ENCODE assay signal across 8 mouse cellular contexts in the genomic region with DNA sequence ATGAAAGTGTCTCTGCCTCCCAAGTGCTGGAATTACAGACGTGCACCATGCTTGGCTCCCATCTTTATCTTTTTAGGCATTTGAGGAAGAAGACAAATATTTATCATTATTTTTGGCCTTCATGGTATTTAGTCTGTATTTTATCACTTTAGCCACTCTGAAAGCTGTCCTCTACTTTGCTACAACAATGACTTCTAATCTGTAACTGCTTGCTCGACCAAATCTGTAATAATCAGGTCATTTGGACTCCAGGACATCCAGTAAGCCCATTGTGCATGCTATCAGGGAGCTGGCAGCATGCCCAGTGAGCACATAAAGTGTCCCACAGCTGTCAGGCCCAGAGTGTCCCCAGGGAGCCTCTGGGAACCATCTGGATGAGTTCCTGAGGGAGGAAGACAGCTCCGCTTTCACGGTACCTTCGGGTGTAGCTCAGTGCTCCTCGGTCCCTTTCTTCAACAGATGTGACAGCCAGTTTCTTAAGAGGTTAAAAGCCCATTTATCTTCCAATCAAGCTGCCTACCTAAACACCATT.
DNase-seq lines count a peak whose midpoint lies in the region; ATAC-seq and TF ChIP-seq lines count a peak whose summit lies in the region.

No protein-coding gene starts in this region.

- H3K4me1 ChIP-seq in heart, embryonic 11.5 days (ENCODE audit: control insufficient read depth, insufficient read depth, low read length), result no peaks in the 10 kb centered on the region
- 0 out of 2 replicates have a peak, but pooled peaks cover 4% of the 10 kb centered on the region for H3K4me1 ChIP-seq in hindbrain, embryonic 14.5 days (replicated peaks; ENCODE audit: control insufficient read depth, insufficient read depth, low read length)

- H3K36me3 ChIP-seq in heart, embryonic 11.5 days (ENCODE audit: control insufficient read depth, insufficient read depth, low read length), result no peaks in the 10 kb centered on the region
- peaks cover 8% of the 10 kb centered on the region; the same call in 1 of the 2 replicates for H3K36me3 ChIP-seq in hindbrain, embryonic 14.5 days (replicated peaks; ENCODE audit: control insufficient read depth, insufficient read depth)

- no peak for TF ChIP-seq CTCF in gastrocnemius, adult 2 months (IDR thresholded peaks at IDR 0.05)

- 30% methylated on average over 6 of the region's 6 CpGs for WGBS in heart, embryonic 11.5 days (ENCODE audit: insufficient replicate concordance)
- WGBS in hindbrain, embryonic 14.5 days, result 17% methylated on average over 6 of the region's 6 CpGs

- H3K27ac ChIP-seq in heart, embryonic 11.5 days (ENCODE audit: low read depth, low read length), result no peak overlapping the region
- H3K27ac ChIP-seq in gastrocnemius, adult 2 months, result peak overlapping the region; percentile 65
- no peak overlapping the region for H3K27ac ChIP-seq in hindbrain, embryonic 14.5 days

- H3K4me2 ChIP-seq in heart, embryonic 11.5 days, result no peak overlapping the region
- no peak overlapping the region for H3K4me2 ChIP-seq in hindbrain, embryonic 14.5 days (replicated peaks)

- no peak overlapping the region for H3K4me3 ChIP-seq in heart, embryonic 11.5 days (ENCODE audit: low read depth, low read length)
- no peak overlapping the region for H3K4me3 ChIP-seq in gastrocnemius, adult 2 months
- H3K4me3 ChIP-seq in hindbrain, embryonic 14.5 days (replicated peaks; ENCODE audit: low read length), result no peak overlapping the region

- H3K27me3 ChIP-seq in heart, embryonic 11.5 days (ENCODE audit: control insufficient read depth, insufficient read depth, low read length), result no peaks in the 10 kb centered on the region
- H3K27me3 ChIP-seq in hindbrain, embryonic 14.5 days (ENCODE audit: control insufficient read depth, insufficient read depth, low read length), result no peaks in the 10 kb centered on the region

- no peaks in the 10 kb centered on the region for H3K9me3 ChIP-seq in heart, embryonic 11.5 days (replicated peaks; ENCODE audit: control insufficient read depth, low read length)
- no peaks in the 10 kb centered on the region for H3K9me3 ChIP-seq in hindbrain, embryonic 14.5 days (ENCODE audit: control insufficient read depth, low read length)

- H3K9ac ChIP-seq in heart, embryonic 11.5 days (ENCODE audit: low read depth, low read length), result no peak overlapping the region
- no peak overlapping the region for H3K9ac ChIP-seq in hindbrain, embryonic 14.5 days

- peak; percentile 98 for DNase-seq in heart, adult 11 months
- peak; percentile 28 for DNase-seq in adipocyte (ENCODE audit: low spot score)
- DNase-seq in gastrocnemius, adult 2 months, result peak; percentile 77
- DNase-seq in hindbrain, embryonic 14.5 days (ENCODE audit: low spot score), result peak; percentile 63
- DNase-seq in lung, postnatal 10 days, result peak; percentile 86
- DNase-seq in yolk sac, embryonic 10.5 days (ENCODE audit: low spot score), result no peak
- DNase-seq in spleen, adult 18-20 months, result no peak

- intact Hi-C loops in gastrocnemius, adult 2 months (cut with DNase I), result no loop called here

- no peak for ATAC-seq in heart, embryonic 11.5 days (replicated peaks; ENCODE audit: insufficient number of reproducible peaks, low FRiP score, low TSS enrichment)
- ATAC-seq in hindbrain, embryonic 14.5 days (ENCODE audit: low FRiP score), result 0 out of 2 replicates have a peak, but pooled peaks have one; percentile 43

Comparison
In these comparisons a context has a peak if more than half of its experiments do, and no peak if none do; other contexts are left out.
1. DNase-seq: peak in heart, adult 11 months (single experiment), adipocyte (single experiment), gastrocnemius, adult 2 months (single experiment), hindbrain, embryonic 14.5 days (single experiment) and lung, postnatal 10 days (single experiment); none in yolk sac, embryonic 10.5 days (single experiment) and spleen, adult 18-20 months (0 of 2).